Comparison of ENCODE assay signal across 11 mouse cellular contexts in genomic region chr4:151756400-151756799, GRCm38 (mm10).
DNase-seq lines count a peak whose midpoint lies in the region; ATAC-seq and TF ChIP-seq lines count a peak whose summit lies in the region.
"Had no signal": no experiment of that assay in that cellular context is flagged by ENCODE, and none has a peak within 500 bp of the region (broad histone marks: within the 10 kb centered on the region; RNA-seq: fewer than 3 reads in every experiment).

No protein-coding gene starts in this region.

- no peak overlapping the region for H3K9ac ChIP-seq in hindbrain, postnatal 0 days (replicated peaks; ENCODE audit: low read length)
- H3K9ac ChIP-seq: embryonic facial prominence, embryonic 12.5 days; liver, postnatal 0 days; midbrain, embryonic 13.5 days had no signal

- H3K4me3 ChIP-seq in hindbrain, embryonic 10.5 days = no peak overlapping the region
- H3K4me3 ChIP-seq in hindbrain, postnatal 0 days (ENCODE audit: low read length) = no peak overlapping the region
- H3K4me3 ChIP-seq: embryonic facial prominence, embryonic 12.5 days; midbrain, embryonic 13.5 days had no signal

- H3K36me3 ChIP-seq in hindbrain, embryonic 10.5 days = no peaks in the 10 kb centered on the region
- H3K36me3 ChIP-seq in hindbrain, postnatal 0 days (ENCODE audit: insufficient read depth, low read length) = no peaks in the 10 kb centered on the region
- H3K36me3 ChIP-seq: embryonic facial prominence, embryonic 12.5 days; midbrain, embryonic 13.5 days had no signal

- H3K4me1 ChIP-seq in hindbrain, embryonic 10.5 days (replicated peaks) = peaks cover 54% of the 10 kb centered on the region
- peaks cover 7% of the 10 kb centered on the region; the same call in 1 of the 2 replicates for H3K4me1 ChIP-seq in hindbrain, postnatal 0 days (ENCODE audit: insufficient read depth, low read length)

- WGBS in hindbrain, embryonic 10.5 days = 83% methylated on average over 10 of the region's 10 CpGs
- 59% methylated on average over 10 of the region's 10 CpGs for WGBS in hindbrain, postnatal 0 days

- ATAC-seq in hindbrain, postnatal 0 days = no peak
- ATAC-seq: liver, postnatal 0 days; midbrain, embryonic 13.5 days had no signal

- H3K9me3 ChIP-seq in hindbrain, embryonic 10.5 days = no peaks in the 10 kb centered on the region
- H3K9me3 ChIP-seq in hindbrain, postnatal 0 days (ENCODE audit: low read length) = no peaks in the 10 kb centered on the region
- H3K9me3 ChIP-seq: embryonic facial prominence, embryonic 12.5 days; midbrain, embryonic 13.5 days had no signal

- DNase-seq in hindbrain, embryonic 10.5 days (ENCODE audit: low spot score) = no peak
- DNase-seq in hindbrain, postnatal 0 days (ENCODE audit: low spot score) = no peak
- DNase-seq in NIH3T3 (ENCODE audit: low read depth) = peak; percentile 52
- peak; percentile 55 for DNase-seq in gastrocnemius, postnatal 25 days
- DNase-seq in kidney, postnatal 4 days = peak; percentile 56 to 68
- no peak for DNase-seq in natural killer cell, adult 2 months (ENCODE audit: low spot score in 2 of 2)
- no peak for DNase-seq in cerebellum, postnatal 14 days
- DNase-seq: cerebellum, adult 11 months; liver, postnatal 0 days had no signal

- no peaks in the 10 kb centered on the region for H3K27me3 ChIP-seq in hindbrain, embryonic 10.5 days (ENCODE audit: insufficient read depth, poor library complexity, severe bottlenecking)
- H3K27me3 ChIP-seq in hindbrain, postnatal 0 days (ENCODE audit: insufficient read depth, low read length) = no peaks in the 10 kb centered on the region
- H3K27me3 ChIP-seq: embryonic facial prominence, embryonic 12.5 days; midbrain, embryonic 13.5 days had no signal

- no peak overlapping the region for H3K4me2 ChIP-seq in hindbrain, postnatal 0 days (ENCODE audit: low read depth, low read length)
- H3K4me2 ChIP-seq: embryonic facial prominence, embryonic 12.5 days; midbrain, embryonic 13.5 days had no signal

- H3K27ac ChIP-seq in hindbrain, embryonic 10.5 days = peak overlapping the region; percentile 42; the same call in 1 of the 2 replicates
- H3K27ac ChIP-seq in hindbrain, postnatal 0 days = no peak overlapping the region
- H3K27ac ChIP-seq: embryonic facial prominence, embryonic 12.5 days; midbrain, embryonic 13.5 days had no signal

- no peak for TF ChIP-seq CTCF in hindbrain, postnatal 0 days (IDR thresholded peaks at IDR 0.05; ENCODE audit: low read depth)

Comparison
In these comparisons a context has a peak if more than half of its experiments do, and no peak if none do; other contexts are left out.
1. DNase-seq: peak in NIH3T3 (single experiment), gastrocnemius, postnatal 25 days (single experiment) and kidney, postnatal 4 days (2 of 2); none in hindbrain, embryonic 10.5 days (single experiment), hindbrain, postnatal 0 days (single experiment), natural killer cell, adult 2 months (0 of 2) and cerebellum, postnatal 14 days (0 of 2).